Mouse (Mus musculus) kidney, embryonic 14.5 days (tissue): ENCODE data around the gene Skor1. TPM values are rescaled to one million over a fixed set of nuclear protein-coding genes. Genes with fewer than 3 reads are reported as not detected.

Experiments
- ATAC-seq: fragments of 200-750 bp; cut with Nextera tagmentation; 2 replicates; pipeline ENCODE4 v1.8.0; 2017; ENCODE audit warnings: moderate number of reproducible peaks, mild to moderate bottlenecking, moderate TSS enrichment, moderate library complexity; ENCODE audit not compliant: low FRiP score, low TSS enrichment
- H3K27ac ChIP-seq: fragments of 300-500 bp; sonication (generic); 2 replicates; pipeline ENCODE4 v1.5.1; 2014; ENCODE audit warnings: low read depth, mild to moderate bottlenecking, low read length, moderate library complexity, mixed read lengths
- H3K27me3 ChIP-seq: fragments of 300-500 bp; sonication (generic); 2 replicates; pipeline ENCODE4 v1.6.1; 2014; ENCODE audit warnings: mild to moderate bottlenecking, low read length; ENCODE audit not compliant: control insufficient read depth, insufficient read depth
- H3K36me3 ChIP-seq: fragments of 300-500 bp; sonication (generic); 2 replicates; pipeline ENCODE4 v1.6.1; 2014; ENCODE audit warnings: low read length, mixed read lengths; ENCODE audit not compliant: control insufficient read depth, insufficient read depth
- H3K4me1 ChIP-seq: fragments of 300-500 bp; sonication (generic); 2 replicates; pipeline ENCODE4 v1.6.1; 2014; ENCODE audit warnings: low read length, mixed read lengths; ENCODE audit not compliant: control insufficient read depth, insufficient read depth
- H3K4me2 ChIP-seq: fragments of 300-500 bp; sonication (generic); replicated peaks from 2 replicates; pipeline ENCODE4 v1.6.1; 2014; ENCODE audit warnings: low read depth, mild to moderate bottlenecking, low read length
- H3K4me3 ChIP-seq: fragments of 300-500 bp; sonication (generic); 2 replicates; pipeline ENCODE4 v1.5.1; 2014; ENCODE audit warnings: mild to moderate bottlenecking, low read length
- H3K9ac ChIP-seq: fragments of 300-500 bp; sonication (generic); 2 replicates; pipeline ENCODE4 v1.6.1; 2014; ENCODE audit warnings: low read depth, mild to moderate bottlenecking, low read length, moderate library complexity
- H3K9me3 ChIP-seq: fragments of 300-500 bp; sonication (generic); 2 replicates; pipeline ENCODE4 v1.6.1; 2016; ENCODE audit warnings: low read length; ENCODE audit not compliant: control insufficient read depth
- WGBS: fragments of 180-500 bp; shearing (Covaris S2); extraction: QIAGEN DNeasy Blood & Tissue Kit; methylation state at CpG from one replicate; pipeline ENCODE4 v1.1.7; 2014; 5-methylcytosine and 5-hydroxymethylcytosine counted together
- polyA plus RNA-seq: library from polyadenylated mRNA; unstranded; fragments of >200 nt; fragmentation: Nextera tagmentation; extraction: Ambion mirVana; gene quantifications from 2 replicates; pipeline ENCODE4 v1.2.1, GENCODE M21; 2014

The Skor1 gene
- polyA plus RNA-seq, 1 experiment from 2014 or later: not detected

DNA sequence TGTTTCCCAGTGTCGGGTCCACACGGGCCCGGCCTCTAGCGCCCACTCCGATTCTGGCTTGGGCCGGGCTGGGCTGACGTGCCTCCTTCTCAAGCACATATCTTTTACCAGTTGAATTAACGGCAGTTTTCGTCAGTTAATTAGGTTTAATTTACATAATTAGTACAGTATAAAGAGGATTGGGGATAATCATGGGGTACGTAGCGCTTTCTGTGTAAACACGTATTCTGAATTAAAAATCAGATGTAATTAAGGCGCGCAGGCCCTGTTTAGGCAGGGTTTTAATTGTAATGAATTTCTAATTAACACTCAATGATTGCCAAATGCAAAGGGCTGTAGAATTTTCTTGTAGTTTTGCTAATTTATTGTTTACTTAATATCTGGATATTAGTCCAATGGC, 3.2 kb upstream of the Skor1 start:
- Histone ChIP-seq H3K9ac (no peak overlapping the region), H3K4me2 (no peak overlapping the region), H3K4me1 (peaks cover 15% of the 10 kb centered on the region), H3K27ac (no peak overlapping the region), H3K27me3 (peaks cover 69% of the 10 kb centered on the region), H3K9me3 (0 out of 2 replicates have a peak, but pooled peaks cover 2% of the 10 kb centered on the region), H3K4me3 (no peak overlapping the region), H3K36me3 (no peaks in the 10 kb centered on the region)
- WGBS: 19% methylated on average over 14 of the region's 14 CpGs
- no peak for ATAC-seq

DNA sequence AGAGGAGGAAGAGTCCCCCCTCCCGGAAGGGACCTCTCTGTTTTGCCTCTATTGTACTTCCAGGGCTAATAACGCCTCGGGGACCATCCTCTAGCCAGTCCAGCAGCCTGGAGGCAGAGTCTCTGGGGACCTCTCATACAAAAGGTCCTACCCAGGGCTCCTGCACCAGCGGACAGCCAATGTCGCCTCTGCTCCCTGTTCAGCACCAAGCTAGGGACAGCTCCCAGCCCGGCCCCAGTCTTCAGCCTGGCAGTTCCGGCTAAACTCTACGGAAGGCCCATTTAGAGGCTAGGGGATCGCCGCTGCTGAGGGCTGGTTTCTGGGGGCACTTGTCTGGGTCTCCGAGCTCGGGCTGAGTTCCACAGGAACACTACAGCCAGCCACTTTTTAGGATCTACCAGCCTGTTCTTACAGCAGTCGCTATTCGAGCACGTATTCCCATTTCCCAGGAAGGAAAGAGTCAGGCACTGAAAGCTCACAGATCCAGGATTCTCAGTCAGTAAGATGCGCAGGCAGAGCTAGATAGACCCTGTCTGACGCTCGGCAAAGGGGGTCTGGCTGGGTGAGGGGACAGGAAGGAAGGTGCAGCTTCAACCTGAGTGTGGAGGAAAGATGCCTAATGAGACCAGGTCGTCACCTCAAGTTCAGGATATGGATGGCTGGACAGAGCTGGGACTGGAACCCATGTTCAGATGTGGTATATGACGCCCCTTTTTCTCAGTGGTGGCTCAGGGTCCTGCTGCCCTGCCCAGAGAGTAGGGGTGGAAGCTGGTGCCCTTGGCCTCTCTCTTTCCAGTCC, 2.5 kb upstream of the Skor1 start:
- H3K9me3 ChIP-seq: 0 out of 2 replicates have a peak, but pooled peaks cover 2% of the 10 kb centered on the region
- peaks cover 22% of the 10 kb centered on the region for H3K4me1 ChIP-seq
- H3K36me3 ChIP-seq: no peaks in the 10 kb centered on the region
- 2% methylated on average over 20 of the region's 20 CpGs for WGBS
- ATAC-seq: peak; percentile 47; the same call in 1 of the 2 replicates
- no peak overlapping the region for H3K4me2 ChIP-seq
- no peak overlapping the region for H3K9ac ChIP-seq
- no peak overlapping the region for H3K27ac ChIP-seq
- H3K4me3 ChIP-seq: no peak overlapping the region
- peaks cover 76% of the 10 kb centered on the region for H3K27me3 ChIP-seq

DNA sequence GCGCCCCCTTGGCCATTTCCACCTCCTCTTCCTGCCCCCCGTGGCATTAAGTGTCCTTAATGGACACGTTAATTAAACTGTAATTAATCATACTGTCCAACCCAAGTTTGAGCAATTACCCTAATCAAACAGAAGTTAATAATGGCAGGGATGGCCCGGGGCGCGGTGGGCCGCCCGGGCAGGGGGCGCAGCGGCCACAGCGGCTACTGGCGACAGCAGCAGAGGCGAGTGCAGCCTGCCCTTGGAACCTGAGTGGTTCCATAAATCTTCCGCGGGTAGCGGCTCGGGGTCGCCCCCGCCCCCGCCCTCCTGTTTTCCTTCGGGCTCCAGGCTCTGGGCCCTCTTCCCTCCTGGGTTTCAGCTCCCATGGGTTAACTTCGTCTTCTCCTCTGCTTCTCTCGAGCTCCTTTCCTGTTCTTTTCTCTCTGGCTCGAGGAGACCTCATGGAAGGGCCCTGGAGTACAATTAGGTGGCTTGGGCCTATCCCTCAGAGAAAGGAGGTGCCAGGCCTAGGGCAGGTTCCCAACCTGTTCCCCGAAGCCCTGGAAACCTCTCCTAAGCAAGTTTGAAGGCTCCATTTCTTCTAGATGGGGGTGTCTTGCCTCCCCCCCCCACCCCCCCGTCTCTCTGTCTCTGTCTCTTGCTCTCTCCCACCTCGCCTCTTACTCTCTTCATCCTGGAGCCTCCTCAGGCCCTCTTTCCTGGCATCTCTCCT, 1.5 kb upstream of the Skor1 start:
- H3K9me3 ChIP-seq: 0 out of 2 replicates have a peak, but pooled peaks cover 2% of the 10 kb centered on the region
- no peaks in the 10 kb centered on the region for H3K36me3 ChIP-seq
- no peak overlapping the region for H3K4me3 ChIP-seq
- H3K9ac ChIP-seq: no peak overlapping the region
- peaks cover 86% of the 10 kb centered on the region for H3K27me3 ChIP-seq
- no peak for ATAC-seq
- H3K4me2 ChIP-seq: no peak overlapping the region
- 1% methylated on average over 27 of the region's 27 CpGs for WGBS
- peaks cover 25% of the 10 kb centered on the region for H3K4me1 ChIP-seq
- no peak overlapping the region for H3K27ac ChIP-seq

DNA sequence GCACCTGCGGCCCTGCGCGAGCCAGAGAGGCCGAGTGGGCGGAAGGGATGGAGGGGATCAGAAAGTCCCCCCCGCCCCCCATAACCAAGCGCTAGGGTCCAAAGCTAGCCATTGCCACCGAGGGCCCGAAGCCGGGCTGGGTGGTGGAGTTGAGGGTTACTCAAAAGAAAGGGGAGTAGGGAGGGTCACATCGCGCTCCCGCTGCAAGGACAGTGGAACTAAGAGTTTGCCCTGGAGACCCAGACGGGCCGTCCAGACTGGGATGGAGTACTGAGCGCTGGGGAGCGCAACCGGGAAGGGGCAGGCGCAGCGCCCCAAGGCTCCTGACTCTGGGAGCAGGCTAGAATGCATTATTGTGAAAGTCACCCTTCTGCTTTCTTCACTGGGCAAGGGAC, 608 bp upstream of the Skor1 start:
- 2% methylated on average over 20 of the region's 20 CpGs for WGBS
- no peaks in the 10 kb centered on the region for H3K36me3 ChIP-seq
- peak overlapping the region; percentile 71 for H3K4me2 ChIP-seq
- H3K9me3 ChIP-seq: 0 out of 2 replicates have a peak, but pooled peaks cover 2% of the 10 kb centered on the region
- H3K27me3 ChIP-seq: peaks cover 95% of the 10 kb centered on the region
- no peak overlapping the region for H3K27ac ChIP-seq
- H3K4me3 ChIP-seq: peak overlapping the region; percentile 44
- ATAC-seq: no peak
- H3K9ac ChIP-seq: no peak overlapping the region
- H3K4me1 ChIP-seq: peaks cover 25% of the 10 kb centered on the region

DNA sequence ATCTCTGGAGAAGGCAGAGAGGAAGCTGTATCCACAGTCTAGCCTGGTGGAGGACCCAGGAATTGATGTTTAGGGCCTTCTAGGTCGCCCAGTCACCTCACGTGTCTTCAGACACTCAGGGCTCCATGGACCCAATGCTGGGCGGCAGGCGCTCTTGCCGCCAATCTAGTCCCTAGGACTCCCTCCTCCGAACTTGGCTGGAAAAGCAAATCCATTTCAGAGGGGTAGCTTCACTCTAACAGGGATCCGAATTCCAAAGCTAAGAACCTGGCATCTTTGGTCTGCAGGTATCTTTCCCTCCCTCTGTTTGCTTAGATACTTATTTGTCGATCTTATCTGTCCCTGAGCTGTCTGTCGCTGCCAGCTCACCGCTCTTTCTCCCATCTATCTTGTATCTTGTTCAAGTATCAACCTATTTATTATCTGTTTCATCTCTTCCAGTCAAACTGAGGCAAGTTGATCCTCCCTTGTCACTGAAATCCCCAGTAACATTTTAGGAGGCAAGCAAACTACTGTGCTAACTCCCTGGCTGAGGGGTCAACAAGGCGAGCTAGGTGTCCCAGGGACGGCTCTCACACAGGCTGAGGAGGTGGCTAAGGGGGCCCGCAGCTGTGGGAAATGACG, 863 bp downstream of the Skor1 start:
- H3K36me3 ChIP-seq: no peaks in the 10 kb centered on the region
- H3K27ac ChIP-seq: no peak overlapping the region
- H3K4me1 ChIP-seq: peaks cover 28% of the 10 kb centered on the region
- no peak overlapping the region for H3K4me2 ChIP-seq
- H3K27me3 ChIP-seq: peaks cover 99% of the 10 kb centered on the region
- ATAC-seq: no peak
- H3K9me3 ChIP-seq: no peaks in the 10 kb centered on the region
- H3K4me3 ChIP-seq: no peak overlapping the region
- H3K9ac ChIP-seq: no peak overlapping the region
- 2% methylated on average over 14 of the region's 14 CpGs for WGBS

DNA sequence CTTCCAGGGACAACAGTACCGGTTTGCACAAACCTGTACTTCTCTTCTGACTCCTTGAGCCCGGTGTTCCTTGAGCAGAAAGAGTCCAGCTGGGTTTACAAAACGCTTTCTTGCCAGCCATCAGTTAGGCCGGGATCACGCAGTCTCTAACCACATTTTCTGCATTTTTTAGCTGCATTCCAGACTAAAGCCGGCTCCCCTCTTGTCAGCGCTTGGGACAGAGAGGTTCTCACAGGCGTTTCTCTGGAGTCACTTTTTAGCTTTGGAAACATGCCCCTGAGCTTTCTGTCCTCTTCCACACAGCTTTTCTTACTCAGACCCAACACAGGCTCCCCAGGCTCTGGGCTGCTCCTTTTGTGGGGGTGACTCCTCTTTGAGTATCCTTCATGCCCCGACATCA, 1.5 kb downstream of the Skor1 start:
- H3K36me3 ChIP-seq: no peaks in the 10 kb centered on the region
- no peak for ATAC-seq
- H3K27ac ChIP-seq: no peak overlapping the region
- H3K4me2 ChIP-seq: no peak overlapping the region
- H3K4me3 ChIP-seq: 0 out of 2 replicates have a peak overlapping the region, but pooled peaks have one; percentile 23
- H3K4me1 ChIP-seq: peaks cover 28% of the 10 kb centered on the region
- H3K9me3 ChIP-seq: no peaks in the 10 kb centered on the region
- 1% methylated on average over 9 of the region's 9 CpGs for WGBS
- peaks cover 99% of the 10 kb centered on the region for H3K27me3 ChIP-seq
- H3K9ac ChIP-seq: no peak overlapping the region

DNA sequence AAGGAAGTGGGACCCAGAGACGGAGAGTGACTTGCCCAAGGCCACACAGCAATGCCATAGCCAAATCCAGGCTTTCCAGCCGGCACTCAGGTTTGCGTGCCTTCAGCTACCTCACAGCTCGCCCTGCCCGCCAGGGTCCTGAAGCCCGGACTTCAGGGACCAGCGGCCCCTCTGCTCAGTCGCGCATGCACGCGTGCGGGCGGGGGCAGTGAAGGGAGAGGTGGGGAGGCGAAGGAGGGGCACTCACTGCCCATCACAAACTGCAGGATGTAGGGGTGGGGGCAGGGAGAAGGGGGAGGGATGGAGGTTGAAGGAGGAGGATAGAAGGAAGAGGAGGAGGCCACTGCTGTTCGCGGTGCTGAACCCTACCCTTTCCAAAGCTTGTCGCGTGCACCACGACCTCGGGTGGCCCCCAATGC, 1.9 kb downstream of the Skor1 start:
- H3K4me3 ChIP-seq: peak overlapping the region; percentile 23
- H3K27ac ChIP-seq: no peak overlapping the region
- peaks cover 28% of the 10 kb centered on the region for H3K4me1 ChIP-seq
- no peaks in the 10 kb centered on the region for H3K9me3 ChIP-seq
- H3K4me2 ChIP-seq: peak overlapping the region; percentile 3; the same call in 1 of the 2 replicates
- no peak for ATAC-seq
- H3K9ac ChIP-seq: no peak overlapping the region
- H3K36me3 ChIP-seq: no peaks in the 10 kb centered on the region
- under 1% methylated on average over 19 of the region's 20 CpGs for WGBS
- H3K27me3 ChIP-seq: peaks cover 99% of the 10 kb centered on the region

DNA sequence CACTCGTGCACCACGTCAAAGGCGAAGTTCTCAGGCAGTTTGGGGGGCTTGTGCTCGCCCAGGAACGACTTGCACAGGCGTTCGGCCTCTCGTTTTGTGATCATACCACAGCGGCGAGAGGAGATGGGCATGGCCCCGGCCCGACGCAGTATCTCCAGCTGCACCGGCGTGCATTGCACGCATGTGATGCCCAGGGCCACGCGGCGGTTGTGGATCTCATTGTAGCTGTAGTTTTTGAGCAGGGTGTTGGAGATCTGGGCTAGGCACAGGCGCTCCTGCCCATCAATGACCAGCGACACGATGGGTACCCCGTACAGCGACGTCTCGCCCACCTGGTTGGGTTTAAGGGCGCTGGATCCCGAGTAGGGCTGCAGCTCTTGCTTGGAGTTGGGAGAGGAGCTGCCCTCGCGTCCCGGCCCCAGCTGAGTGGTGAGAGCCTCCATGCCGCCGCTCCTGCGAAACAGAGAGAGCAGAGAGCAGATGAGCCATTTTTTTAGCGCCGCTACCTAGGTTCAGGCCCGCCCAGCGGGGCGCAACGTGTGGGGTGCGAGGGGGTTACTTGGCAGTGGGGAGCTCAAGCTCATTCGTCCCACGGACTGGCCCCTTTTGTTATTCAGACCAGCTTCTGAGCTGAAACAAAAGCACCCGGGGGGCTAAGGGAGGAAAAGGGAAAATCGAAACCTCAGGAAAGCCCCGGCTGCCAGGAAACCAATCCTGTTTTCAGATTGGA, 2.5 kb downstream of the Skor1 start:
- Histone ChIP-seq H3K27ac (no peak overlapping the region), H3K9ac (no peak overlapping the region), H3K4me1 (peaks cover 28% of the 10 kb centered on the region), H3K4me3 (peak overlapping the region; percentile 23), H3K9me3 (no peaks in the 10 kb centered on the region), H3K27me3 (peaks cover 99% of the 10 kb centered on the region), H3K4me2 (peak overlapping the region; percentile 3; the same call in 1 of the 2 replicates), H3K36me3 (no peaks in the 10 kb centered on the region)
- WGBS: 1% methylated on average over 46 of the region's 46 CpGs
- ATAC-seq: no peak
